Mouse (Mus musculus) G1E (cell line): ENCODE data around the gene Gm5751.

Source experiments
- CTCF ChIP-seq: IDR thresholded peaks from 2 replicates; pipeline ENCODE4 v1.5.1; 2012; ENCODE audit warnings: low read depth, low read length, inconsistent platforms, mixed read lengths
- GATA1 ChIP-seq: IDR thresholded peaks from 2 replicates; pipeline ENCODE4 v1.6.1; 2012; ENCODE audit warnings: borderline replicate concordance, low read length, inconsistent platforms, mixed read lengths
- GATA2 ChIP-seq: IDR thresholded peaks from 2 replicates; pipeline ENCODE4 v1.6.1; 2012; ENCODE audit warnings: low read depth, low read length, inconsistent platforms, borderline replicate concordance
- TAL1 ChIP-seq: conservative IDR thresholded peaks from 2 replicates; pipeline ENCODE4 v1.6.1; 2012; ENCODE audit warnings: low read depth, low read length, inconsistent platforms, mixed read lengths

GRCm38 (mm10) chrX:8927308-8927707 is 53.3 kb downstream of the Gm5751 start:
- no peak for TF ChIP-seq CTCF
- no peak for TF ChIP-seq GATA2
- no peak for TF ChIP-seq GATA1
- TF ChIP-seq TAL1 = no peak
